Mouse (Mus musculus): ENCODE results near the gene Actl10.

GRCm38 (mm10) chr2:154568329-154569070 lies 16.9 kb downstream of the Actl10 start:
- no peak for TF ChIP-seq CTCF (IDR thresholded peaks at IDR 0.05; ENCODE audit: borderline replicate concordance, extremely low read depth, insufficient read depth, insufficient read length)
- no peak for TF ChIP-seq POLR2A (IDR thresholded peaks at IDR 0.05; ENCODE audit: borderline replicate concordance, extremely low read depth, insufficient read depth, insufficient read length, poor library complexity, severe bottlenecking)
